Mouse (Mus musculus) heart, postnatal 0 days (tissue): ENCODE data around the gene Gm14137.

Experiments
- CTCF ChIP-seq: IDR thresholded peaks from 2 replicates; pipeline ENCODE4 v1.5.1; 2016; ENCODE audit warnings: antibody characterized with exemption, control low read depth, low read depth
- EP300 ChIP-seq: IDR thresholded peaks from 2 replicates; pipeline ENCODE4 v1.6.1; 2016; ENCODE audit warnings: antibody characterized with exemption, low read depth

- TF ChIP-seq CTCF, result no peak
- no peak for TF ChIP-seq EP300
Measured at GRCm38 (mm10) chr2:119156081-119156680, 18.1 kb upstream of the Gm14137 start.
